Mouse (Mus musculus): ENCODE measurements around the gene Gle1. TPM values are rescaled to one million over a fixed set of nuclear protein-coding genes. Genes with fewer than 3 reads are reported as not detected.
A peak's percentile ranks its signal among the peaks of the same experiment; 100 is the strongest.

Gene Gle1
- polyA plus RNA-seq, 1 experiment from 2014 or later = 82.5 TPM

DNA sequence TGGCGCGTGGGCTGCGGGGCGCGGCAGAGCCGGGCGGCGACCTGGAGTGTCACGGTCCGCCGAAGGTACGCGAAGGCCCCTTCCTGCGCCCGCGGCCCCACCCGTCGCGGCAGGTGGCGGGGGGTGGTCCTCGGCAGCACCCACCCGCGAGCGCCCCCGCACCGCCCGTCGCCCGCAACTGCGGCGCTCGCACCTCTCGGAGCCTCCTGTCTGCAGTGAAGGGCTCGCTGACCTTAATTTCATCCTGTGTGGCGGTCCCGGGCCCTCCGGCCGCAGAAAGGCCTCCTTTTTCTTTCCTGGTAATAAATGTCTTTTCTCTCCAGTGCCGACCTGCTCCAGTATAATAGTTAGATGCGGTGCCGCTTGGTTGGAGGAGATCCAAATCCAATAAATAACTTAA lies 30.7 kb downstream of the Gle1 start:
- Histone ChIP-seq H3K36me3 (ENCODE audit: poor library complexity, severe bottlenecking) (peaks cover 26% of the 10 kb centered on the region), H3K9me3 (replicated peaks) (no peaks in the 10 kb centered on the region), H3K27ac (peak overlapping the region; percentile 92), H3K4me1 (peaks cover 65% of the 10 kb centered on the region), H3K4me3 (peak overlapping the region; percentile 93), H3K4me2 (peak overlapping the region; percentile 65), H3K27me3 (no peaks in the 10 kb centered on the region), H3K9ac (peak overlapping the region; percentile 100)
- ATAC-seq = peak; percentile 39; the same call in 1 of the 2 replicates
- WGBS = under 1% methylated on average over 28 of the region's 41 CpGs

GRCm38 (mm10) chr2:29966826-29967225 lies 31.6 kb downstream of the Gle1 start:
- peak overlapping the region; percentile 65 for H3K4me2 ChIP-seq
- H3K27ac ChIP-seq = no peak overlapping the region
- H3K36me3 ChIP-seq (ENCODE audit: poor library complexity, severe bottlenecking) = peaks cover 26% of the 10 kb centered on the region
- no peaks in the 10 kb centered on the region for H3K27me3 ChIP-seq
- no peaks in the 10 kb centered on the region for H3K9me3 ChIP-seq (replicated peaks)
- H3K4me1 ChIP-seq = peaks cover 71% of the 10 kb centered on the region
- no peak for ATAC-seq
- peak overlapping the region; percentile 100 for H3K9ac ChIP-seq
- WGBS = 61% methylated on average over 2 of the region's 2 CpGs
- H3K4me3 ChIP-seq = peak overlapping the region; percentile 93

DNA sequence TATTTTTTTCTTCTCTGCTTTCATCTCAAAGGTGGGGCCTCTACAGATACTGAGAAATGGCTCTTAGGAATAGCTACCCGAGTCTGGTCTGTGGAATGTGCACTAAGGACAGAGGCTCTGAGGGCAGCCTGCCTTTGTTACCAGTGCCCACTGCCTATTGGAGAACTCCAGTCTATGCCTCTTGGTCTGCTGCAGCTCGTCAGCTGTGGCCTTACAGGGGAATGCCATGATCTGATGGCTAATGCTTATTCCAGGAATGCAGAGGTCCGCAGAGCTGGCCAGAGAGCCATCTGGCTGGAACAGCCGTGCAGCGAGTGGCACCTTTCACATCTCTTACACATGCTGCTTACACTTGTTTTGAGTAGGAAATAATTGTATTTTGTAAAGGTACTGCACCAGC lies 32.5 kb downstream of the Gle1 start:
- peak overlapping the region; percentile 93 for H3K4me3 ChIP-seq
- peaks cover 80% of the 10 kb centered on the region for H3K4me1 ChIP-seq
- H3K36me3 ChIP-seq (ENCODE audit: poor library complexity, severe bottlenecking) = peaks cover 26% of the 10 kb centered on the region

GRCm38 (mm10) chr2:29968638-29969037 lies 33.4 kb downstream of the Gle1 start:
- Histone ChIP-seq H3K9me3 (replicated peaks) (no peaks in the 10 kb centered on the region), H3K9ac (peak overlapping the region; percentile 16; the same call in 1 of the 2 replicates), H3K27ac (no peak overlapping the region), H3K27me3 (no peaks in the 10 kb centered on the region), H3K36me3 (ENCODE audit: poor library complexity, severe bottlenecking) (peaks cover 30% of the 10 kb centered on the region), H3K4me1 (peaks cover 78% of the 10 kb centered on the region), H3K4me2 (peak overlapping the region; percentile 65; the same call in 1 of the 2 replicates), H3K4me3 (0 out of 2 replicates have a peak overlapping the region, but pooled peaks have one; percentile 0)
- ATAC-seq = no peak
- WGBS = 83% methylated on average over 5 of the region's 5 CpGs

More for the DNA sequence above, 32.5 kb downstream of the Gle1 start:
- WGBS = 53% methylated on average over 5 of the region's 5 CpGs
- no peak for ATAC-seq
- peak overlapping the region; percentile 25; the same call in 1 of the 2 replicates for H3K27ac ChIP-seq
- peak overlapping the region; percentile 65 for H3K4me2 ChIP-seq
- H3K9me3 ChIP-seq (replicated peaks) = no peaks in the 10 kb centered on the region
- H3K9ac ChIP-seq = peak overlapping the region; percentile 100
- no peaks in the 10 kb centered on the region for H3K27me3 ChIP-seq

DNA sequence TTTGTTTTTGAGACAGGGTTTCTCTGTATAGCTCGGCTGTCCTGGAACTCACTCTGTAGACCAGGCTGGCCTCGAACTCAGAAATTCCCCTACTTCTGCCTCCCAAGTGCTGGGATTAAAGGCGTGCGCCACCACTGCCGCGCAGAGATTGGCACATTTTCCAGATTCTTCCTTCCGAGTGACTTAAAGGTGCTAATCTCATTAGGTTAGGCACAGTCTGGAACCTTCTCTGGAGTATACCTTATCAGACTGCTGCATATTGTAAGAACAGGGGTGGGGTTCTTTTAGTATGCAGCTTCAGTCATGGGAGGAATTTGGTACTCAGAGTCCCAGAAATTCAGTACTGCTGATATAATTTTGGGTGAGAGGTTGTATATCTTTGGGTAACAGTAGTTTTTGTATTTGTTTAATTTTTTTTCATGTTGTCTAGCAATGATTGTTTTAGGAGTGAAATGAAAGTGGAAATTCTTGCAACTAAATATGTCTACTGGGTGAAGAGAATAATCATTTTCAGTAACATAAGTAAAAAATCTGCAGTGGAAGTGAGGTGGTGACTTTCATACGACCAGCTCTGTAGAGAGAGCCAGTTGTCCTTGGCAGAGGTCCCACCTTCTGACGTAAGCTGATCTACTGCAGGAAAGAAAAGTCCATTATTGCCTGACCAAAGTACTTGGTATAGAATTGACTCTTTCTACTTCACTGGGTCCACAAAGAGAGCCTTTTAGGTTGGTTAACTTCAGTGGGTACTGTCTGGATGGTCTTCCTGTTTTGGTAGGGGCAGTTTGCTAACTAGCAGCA lies 36.8 kb downstream of the Gle1 start:
- H3K36me3 ChIP-seq (ENCODE audit: poor library complexity, severe bottlenecking) = peaks cover 44% of the 10 kb centered on the region
- peaks cover 58% of the 10 kb centered on the region for H3K4me1 ChIP-seq
- no peaks in the 10 kb centered on the region for H3K9me3 ChIP-seq (replicated peaks)
- H3K4me3 ChIP-seq = no peak overlapping the region
- H3K27me3 ChIP-seq = no peaks in the 10 kb centered on the region
- no peak overlapping the region for H3K4me2 ChIP-seq
- no peak overlapping the region for H3K27ac ChIP-seq
- H3K9ac ChIP-seq = no peak overlapping the region
- no peak for ATAC-seq
- 79% methylated on average over 9 of the region's 9 CpGs for WGBS

DNA sequence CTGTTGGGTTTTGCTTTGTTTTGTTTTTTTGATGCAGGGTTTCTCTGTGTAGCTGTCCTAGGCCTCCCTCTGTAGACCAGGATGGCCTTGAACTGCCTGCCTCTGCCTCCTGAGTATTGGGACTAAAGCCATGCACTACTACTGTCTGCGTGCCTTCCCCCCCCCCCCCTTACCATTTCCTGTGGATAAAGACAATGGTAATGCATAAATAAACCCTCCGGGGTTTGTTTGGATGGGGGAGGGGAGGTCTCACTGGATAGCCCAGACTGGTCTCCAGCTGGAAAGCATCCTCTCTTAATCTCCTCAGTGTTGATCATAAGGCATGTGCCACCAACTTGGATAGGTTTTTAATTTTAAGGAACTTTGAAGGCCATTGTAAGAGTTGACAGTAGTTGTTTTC lies 38.3 kb downstream of the Gle1 start:
- no peak overlapping the region for H3K27ac ChIP-seq
- no peak overlapping the region for H3K9ac ChIP-seq
- H3K4me3 ChIP-seq = no peak overlapping the region
- H3K36me3 ChIP-seq (ENCODE audit: poor library complexity, severe bottlenecking) = peaks cover 42% of the 10 kb centered on the region
- ATAC-seq = no peak
- H3K4me1 ChIP-seq = peaks cover 43% of the 10 kb centered on the region
- H3K27me3 ChIP-seq = no peaks in the 10 kb centered on the region
- H3K9me3 ChIP-seq (replicated peaks) = no peaks in the 10 kb centered on the region
- H3K4me2 ChIP-seq = no peak overlapping the region
- 24% methylated on average over 2 of the region's 2 CpGs for WGBS

- H3K36me3 ChIP-seq (ENCODE audit: poor library complexity, severe bottlenecking) = peaks cover 60% of the 10 kb centered on the region
- H3K27me3 ChIP-seq = no peaks in the 10 kb centered on the region
- ATAC-seq = no peak
- H3K4me3 ChIP-seq = no peak overlapping the region
- no peaks in the 10 kb centered on the region for H3K9me3 ChIP-seq (replicated peaks)
- H3K9ac ChIP-seq = no peak overlapping the region
- no peak overlapping the region for H3K27ac ChIP-seq
- peaks cover 13% of the 10 kb centered on the region; the same call in 1 of the 2 replicates for H3K4me1 ChIP-seq
- no peak overlapping the region for H3K4me2 ChIP-seq
Observed at GRCm38 (mm10) chr2:29977307-29977706, 42.1 kb downstream of the Gle1 start.

DNA sequence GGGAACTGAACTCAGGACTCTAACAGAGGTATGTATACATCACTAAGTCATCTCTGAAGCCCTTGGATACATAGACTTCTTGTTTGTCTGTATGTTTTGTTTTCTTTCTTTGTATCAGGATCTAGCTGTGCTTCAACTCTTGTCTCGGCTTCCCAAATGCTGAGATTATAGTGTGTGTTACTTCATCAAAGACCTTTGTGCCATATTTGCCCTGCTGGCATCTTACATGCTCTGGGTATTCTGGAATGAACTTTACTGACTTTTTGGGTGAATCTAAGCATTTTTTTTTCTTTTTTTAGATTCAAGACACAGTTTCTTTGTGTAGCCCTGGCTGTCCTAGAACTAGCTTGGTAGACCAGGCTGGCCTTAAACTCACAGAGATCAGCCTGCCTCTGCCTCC lies 45.4 kb downstream of the Gle1 start:
- H3K4me3 ChIP-seq = no peak overlapping the region
- 90% methylated on average over 1 of the region's 1 CpGs for WGBS
- H3K27ac ChIP-seq = no peak overlapping the region
- H3K27me3 ChIP-seq = no peaks in the 10 kb centered on the region
- ATAC-seq = no peak
- H3K9ac ChIP-seq = no peak overlapping the region
- no peaks in the 10 kb centered on the region for H3K9me3 ChIP-seq (replicated peaks)
- no peaks in the 10 kb centered on the region for H3K4me1 ChIP-seq
- H3K36me3 ChIP-seq (ENCODE audit: poor library complexity, severe bottlenecking) = peaks cover 84% of the 10 kb centered on the region
- no peak overlapping the region for H3K4me2 ChIP-seq

- 40% methylated on average over 2 of the region's 2 CpGs for WGBS
- Histone ChIP-seq H3K27me3 (no peaks in the 10 kb centered on the region), H3K9ac (no peak overlapping the region), H3K36me3 (ENCODE audit: poor library complexity, severe bottlenecking) (peaks cover 100% of the 10 kb centered on the region), H3K4me2 (no peak overlapping the region), H3K4me1 (no peaks in the 10 kb centered on the region), H3K9me3 (replicated peaks) (no peaks in the 10 kb centered on the region), H3K4me3 (no peak overlapping the region), H3K27ac (no peak overlapping the region)
- ATAC-seq = no peak
Observed at GRCm38 (mm10) chr2:29991962-29992361, 56.7 kb downstream of the Gle1 start.

GRCm38 (mm10) chr2:30009101-30009500 lies 73.9 kb downstream of the Gle1 start:
- Histone ChIP-seq H3K4me1 (no peaks in the 10 kb centered on the region), H3K9ac (no peak overlapping the region), H3K4me2 (no peak overlapping the region), H3K4me3 (no peak overlapping the region), H3K9me3 (replicated peaks) (no peaks in the 10 kb centered on the region), H3K27me3 (no peaks in the 10 kb centered on the region), H3K27ac (no peak overlapping the region), H3K36me3 (ENCODE audit: poor library complexity, severe bottlenecking) (peaks cover 99% of the 10 kb centered on the region)
- ATAC-seq = no peak
- 59% methylated on average over 1 of the region's 1 CpGs for WGBS
